Mouse (Mus musculus) MEL (cell line): ENCODE data around the gene Kalrn. TPM values are rescaled to one million over a fixed set of nuclear protein-coding genes. Genes with fewer than 3 reads are reported as not detected.
A peak's percentile ranks its signal among the peaks of the same experiment; 100 is the strongest.

Source experiments
- DNase-seq: peaks from one replicate; pipeline ENCODE4 v3.0.0; 2011; ENCODE audit warnings: low read depth, low spot score
- H3K27ac ChIP-seq: 2 replicates; pipeline ENCODE4 v1.5.1; 2012; ENCODE audit warnings: low read depth, mild to moderate bottlenecking, control low read depth, low read length, moderate library complexity; ENCODE audit not compliant: control insufficient read depth
- H3K27me3 ChIP-seq, 2 experiments: fragments of 150-350 bp in 1 of 2; sonication (generic) in 1 of 2; 2 replicates each; pipeline ENCODE4 v1.6.1; 2012; ENCODE audit warnings: low read length in 2 of 2, mild to moderate bottlenecking in 2 of 2, improper control_type of control experiment in 1 of 2, moderate library complexity in 1 of 2; ENCODE audit not compliant: insufficient read depth in 2 of 2, control insufficient read depth in 1 of 2
- H3K36me3 ChIP-seq, 2 experiments: 2 replicates each; pipeline ENCODE4 v1.6.1; 2012 to 2014; ENCODE audit warnings: low read length in 2 of 2, improper control_type of control experiment in 1 of 2, inconsistent platforms in 1 of 2, mild to moderate bottlenecking in 1 of 2; ENCODE audit not compliant: insufficient read depth in 2 of 2, control insufficient read depth in 1 of 2
- H3K4me1 ChIP-seq, 2 experiments: fragments of 150-350 bp in 1 of 2; sonication (generic) in 1 of 2; 2 replicates each; pipeline ENCODE4 v1.6.1; 2012; ENCODE audit warnings: low read length in 2 of 2, improper control_type of control experiment in 1 of 2, mild to moderate bottlenecking in 1 of 2; ENCODE audit not compliant: insufficient read depth in 2 of 2, control insufficient read depth in 1 of 2
- H3K4me3 ChIP-seq, 2 experiments: fragments of 150-350 bp in 1 of 2; sonication (generic) in 1 of 2; 2 replicates each; pipeline ENCODE4 v1.5.1; 2012; ENCODE audit warnings: low read depth in 2 of 2, low read length in 2 of 2, mild to moderate bottlenecking in 2 of 2, moderate library complexity in 2 of 2, control low read depth in 1 of 2, improper control_type of control experiment in 1 of 2; ENCODE audit not compliant: control insufficient read depth in 1 of 2, insufficient read depth in 1 of 2
- H3K79me2 ChIP-seq: 2 replicates; pipeline ENCODE4 v1.6.1; 2012; ENCODE audit warnings: mild to moderate bottlenecking, low read length, moderate library complexity; ENCODE audit not compliant: control insufficient read depth, poor library complexity, insufficient read depth
- H3K9ac ChIP-seq: 2 replicates; pipeline ENCODE4 v1.6.1; 2012; ENCODE audit warnings: low read depth, mild to moderate bottlenecking, control low read depth, low read length, moderate library complexity; ENCODE audit not compliant: control insufficient read depth, poor library complexity, severe bottlenecking
- H3K9me3 ChIP-seq: fragments of 150-350 bp; sonication (generic); replicated peaks from 2 replicates; pipeline ENCODE4 v1.6.1; 2012; ENCODE audit warnings: mild to moderate bottlenecking, low read length, improper control_type of control experiment, moderate library complexity; ENCODE audit not compliant: insufficient read depth
- CTCF ChIP-seq, 3 experiments: IDR thresholded peaks in 2 of 3; conservative IDR thresholded peaks in 1 of 3; 2 replicates each; pipeline ENCODE4 v1.5.1; 2011 to 2012; ENCODE audit warnings: low read length in 3 of 3, low read depth in 2 of 3, mild to moderate bottlenecking in 2 of 3, improper control_type of control experiment in 1 of 3, inconsistent platforms in 1 of 3, mixed read lengths in 1 of 3, moderate library complexity in 1 of 3; ENCODE audit not compliant: control insufficient read depth in 1 of 3, insufficient read depth in 1 of 3, poor library complexity in 1 of 3, severe bottlenecking in 1 of 3
- E2F4 ChIP-seq: IDR thresholded peaks from 2 replicates; pipeline ENCODE4 v1.6.1; 2011; ENCODE audit warnings: low read depth, low read length, improper control_type of control experiment, borderline replicate concordance
- EP300 ChIP-seq, 2 experiments: IDR thresholded peaks; 2 replicates each; pipeline ENCODE4 v1.6.1; 2011; ENCODE audit warnings: improper control_type of control experiment in 2 of 2, low read length in 2 of 2, low read depth in 1 of 2, mild to moderate bottlenecking in 1 of 2
- HCFC1 ChIP-seq: IDR thresholded peaks from 2 replicates; pipeline ENCODE4 v1.6.1; 2012; ENCODE audit warnings: low read depth, mild to moderate bottlenecking, inconsistent platforms, low read length, improper control_type of control experiment, moderate library complexity
- KAT2A ChIP-seq: conservative IDR thresholded peaks from 2 replicates; pipeline ENCODE4 v1.6.1; 2012; ENCODE audit warnings: low read depth, low read length, improper control_type of control experiment, inconsistent platforms
- MAFK ChIP-seq: IDR thresholded peaks from 2 replicates; pipeline ENCODE4 v1.6.1; 2011; ENCODE audit warnings: low read depth, mild to moderate bottlenecking, low read length, improper control_type of control experiment, borderline replicate concordance
- MEF2A ChIP-seq: IDR thresholded peaks from 2 replicates; pipeline ENCODE4 v1.6.1; 2014; ENCODE audit warnings: low read depth, mild to moderate bottlenecking, inconsistent platforms, low read length, improper control_type of control experiment; ENCODE audit not compliant: poor library complexity, insufficient replicate concordance, severe bottlenecking; ENCODE audit errors: extremely low read depth
- MXI1 ChIP-seq: IDR thresholded peaks from 2 replicates; pipeline ENCODE4 v1.6.1; 2011; ENCODE audit warnings: mild to moderate bottlenecking, low read depth, low read length, improper control_type of control experiment
- MYB ChIP-seq: IDR thresholded peaks from 2 replicates; pipeline ENCODE4 v1.6.1; 2011; ENCODE audit warnings: mild to moderate bottlenecking, low read depth, low read length, improper control_type of control experiment
- NRF1 ChIP-seq: IDR thresholded peaks from 2 replicates; pipeline ENCODE4 v1.6.1; 2014; ENCODE audit warnings: low read depth, mild to moderate bottlenecking, inconsistent platforms, low read length, improper control_type of control experiment, moderate library complexity; ENCODE audit not compliant: poor library complexity, insufficient read depth, severe bottlenecking
- POLR2AphosphoS5 ChIP-seq: IDR thresholded peaks from 2 replicates; pipeline ENCODE4 v1.6.1; 2012; ENCODE audit warnings: low read depth, borderline replicate concordance, mild to moderate bottlenecking, inconsistent platforms, low read length, moderate library complexity, mixed read lengths
- RAD21 ChIP-seq: IDR thresholded peaks from 2 replicates; pipeline ENCODE4 v1.6.1; 2011; ENCODE audit warnings: mild to moderate bottlenecking, low read depth, low read length, improper control_type of control experiment
- RCOR1 ChIP-seq: IDR thresholded peaks from 2 replicates; pipeline ENCODE4 v1.6.1; 2012; ENCODE audit warnings: low read depth, mild to moderate bottlenecking, inconsistent platforms, low read length, improper control_type of control experiment
- SIN3A ChIP-seq: IDR thresholded peaks from 2 replicates; pipeline ENCODE4 v1.6.1; 2012; ENCODE audit warnings: low read length, improper control_type of control experiment, inconsistent platforms
- TBP ChIP-seq: IDR thresholded peaks from 2 replicates; pipeline ENCODE4 v1.8.0; 2011; ENCODE audit warnings: low read depth, low read length, improper control_type of control experiment
- TCF12 ChIP-seq: IDR thresholded peaks from 2 replicates; pipeline ENCODE4 v1.6.1; 2014; ENCODE audit warnings: low read depth, mild to moderate bottlenecking, inconsistent platforms, low read length, improper control_type of control experiment, moderate library complexity
- USF1 ChIP-seq: IDR thresholded peaks from 2 replicates; pipeline ENCODE4 v1.6.1; 2014; ENCODE audit warnings: low read depth, mild to moderate bottlenecking, inconsistent platforms, low read length, improper control_type of control experiment, moderate library complexity
- ZNF384 ChIP-seq: IDR thresholded peaks from 2 replicates; pipeline ENCODE4 v1.6.1; 2012; ENCODE audit warnings: low read depth, mild to moderate bottlenecking, inconsistent platforms, low read length, improper control_type of control experiment
- polyA plus RNA-seq, 2 experiments: library from polyadenylated mRNA; stranded (reverse) in 1 of 2; unstranded in 1 of 2; fragments of >175 nt in 1 of 2; fragments of >200 nt in 1 of 2; gene quantifications; 2 replicates each; pipeline versions ENCODE4 v1.2.1 to v1.2.4; 2012; ENCODE audit warnings: low replicate concordance in 2 of 2, low read depth in 1 of 2; ENCODE audit not compliant: insufficient read length in 2 of 2, insufficient read depth in 1 of 2, missing spikeins in 1 of 2
- total RNA-seq: library from RNA; depleted of rRNA; stranded (reverse); fragments of 300-350 nt; gene quantifications from 2 replicates; pipeline ENCODE4 v1.2.3, GENCODE M21; 2012

Kalrn gene
- total and polyA plus RNA-seq, 3 experiments = 10.4 to 11.8 TPM; not detected in 1

- Histone ChIP-seq H3K27ac (no peak overlapping the region), H3K9ac (no peak overlapping the region), H3K79me2 (no peaks in the 10 kb centered on the region), H3K4me3 (no peak overlapping the region), H3K27me3 (no peaks in the 10 kb centered on the region), H3K9me3 (no peaks in the 10 kb centered on the region), H3K36me3 (no peaks in the 10 kb centered on the region), H3K4me1 (peaks cover 0 to 3% of the 10 kb centered on the region in 2 experiments; a peak in 1 of 4 replicates)
- TF ChIP-seq MEF2A (no peak), MYB (no peak), ZNF384 (no peak), RAD21 (no peak), MAFK (no peak), MXI1 (no peak)
- DNase-seq = no peak
These were observed 586.3 kb downstream of the Kalrn start for GRCm38 (mm10) chr16:33986993-33987392.

DNA sequence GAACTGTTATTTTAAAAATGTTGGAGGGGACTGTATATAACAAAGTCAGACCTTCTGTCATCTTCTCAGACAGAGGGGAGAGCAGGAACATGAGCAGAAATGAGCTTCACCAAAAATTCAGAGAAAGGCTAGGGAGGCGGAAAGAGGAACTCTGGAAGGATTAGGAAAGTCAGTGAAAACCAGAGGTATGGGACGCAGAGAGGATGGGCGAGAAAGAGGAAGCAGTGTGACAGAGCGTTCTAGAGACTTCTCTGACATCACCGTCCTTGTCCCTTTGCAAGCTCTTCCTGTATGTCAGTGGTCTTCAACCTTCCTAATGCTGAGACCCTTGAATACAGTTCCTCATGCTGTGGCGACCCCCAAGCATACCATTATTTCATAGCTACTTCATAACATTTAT, 588.0 kb downstream of the Kalrn start:
- Histone ChIP-seq H3K4me3 (no peak overlapping the region), H3K9ac (no peak overlapping the region), H3K27ac (no peak overlapping the region), H3K36me3 (no peaks in the 10 kb centered on the region), H3K9me3 (no peaks in the 10 kb centered on the region), H3K79me2 (no peaks in the 10 kb centered on the region), H3K4me1 (peaks cover 0 to 3% of the 10 kb centered on the region in 2 experiments; a peak in 1 of 4 replicates), H3K27me3 (no peaks in the 10 kb centered on the region)
- DNase-seq = peak; percentile 40
- no peak for TF ChIP-seq KAT2A

DNA sequence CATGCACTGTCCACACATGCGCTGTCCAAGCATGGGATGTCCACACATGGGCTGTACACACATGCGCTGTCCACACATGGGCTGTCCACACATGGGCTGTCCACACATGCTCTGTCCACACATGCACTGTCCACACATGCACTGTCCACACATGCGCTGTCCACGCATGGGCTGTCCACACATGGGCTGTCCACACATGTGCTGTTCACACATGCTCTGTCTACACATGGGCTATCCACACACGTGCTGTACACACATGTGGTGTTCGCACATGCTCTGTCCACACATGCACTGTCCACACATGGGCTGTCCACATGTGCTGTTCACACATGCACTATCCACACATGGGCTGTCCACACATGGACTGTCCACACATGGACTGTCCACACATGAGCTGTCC, 589.6 kb downstream of the Kalrn start:
- no peak for DNase-seq
- Histone ChIP-seq H3K27me3 (peaks cover 0 to under 1% of the 10 kb centered on the region in 2 experiments; a peak in 1 of 4 replicates), H3K4me1 (peaks cover 0 to 3% of the 10 kb centered on the region in 2 experiments; a peak in 1 of 4 replicates), H3K36me3 (no peaks in the 10 kb centered on the region), H3K79me2 (no peaks in the 10 kb centered on the region), H3K9ac (no peak overlapping the region), H3K27ac (no peak overlapping the region), H3K9me3 (no peaks in the 10 kb centered on the region), H3K4me3 (no peak overlapping the region)
- TF ChIP-seq POLR2AphosphoS5 (peak; percentile 75; the same call in 1 of the 2 replicates), TCF12 (no peak)

DNA sequence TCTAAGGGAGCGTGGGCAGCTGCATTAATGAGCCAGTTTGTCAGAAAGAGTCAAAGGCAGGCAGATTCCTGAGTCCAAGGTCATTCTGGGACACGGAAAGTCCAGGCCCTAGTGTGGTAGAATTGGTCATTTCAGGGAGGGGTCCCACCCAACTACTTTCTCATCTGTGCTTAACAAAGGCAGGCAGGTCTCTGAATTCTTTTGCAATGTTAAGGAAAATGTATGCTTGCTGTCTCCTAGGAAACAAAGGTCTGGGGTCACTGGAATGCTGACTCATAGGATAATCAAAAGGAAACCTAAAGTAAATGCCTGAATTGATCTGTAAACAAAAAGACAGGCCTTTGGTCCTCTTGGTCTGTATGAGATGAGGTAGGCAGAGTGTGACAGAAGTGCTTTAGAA, 593.5 kb downstream of the Kalrn start:
- peaks cover 2% of the 10 kb centered on the region in 2 experiments; a peak in 2 of 4 replicates for H3K27me3 ChIP-seq
- no peak for DNase-seq
- no peak overlapping the region for H3K9ac ChIP-seq
- TF ChIP-seq EP300 (IDR thresholded peaks at IDR 0.05; ENCODE audit: low read depth in 1 of 2, low read length in 2 of 2) (no peak), USF1 (no peak), CTCF (IDR thresholded peaks at IDR 0.05 in 2 of 3, conservative IDR thresholded peaks at IDR 0.05 in 1 of 3; ENCODE audit: control insufficient read depth in 1 of 3, insufficient read depth in 1 of 3, low read depth in 2 of 3, low read length in 3 of 3, poor library complexity in 1 of 3, severe bottlenecking in 1 of 3) (no peak), SIN3A (no peak), E2F4 (no peak), NRF1 (no peak), ZNF384 (no peak), RCOR1 (no peak), POLR2AphosphoS5 (no peak), TBP (no peak), HCFC1 (no peak)
- no peaks in the 10 kb centered on the region for H3K79me2 ChIP-seq
- no peaks in the 10 kb centered on the region for H3K9me3 ChIP-seq
- H3K36me3 ChIP-seq = no peaks in the 10 kb centered on the region
- H3K4me3 ChIP-seq = no peak overlapping the region
- no peak overlapping the region for H3K27ac ChIP-seq
- H3K4me1 ChIP-seq = no peaks in the 10 kb centered on the region
